Mouse (Mus musculus): Measurements from ENCODE around the gene Tns2. TPM values are rescaled to one million over a fixed set of nuclear protein-coding genes. Genes with fewer than 3 reads are reported as not detected.
"Not testable (repeated sequence)": the region's sequence is repeated elsewhere in the genome, so short reads cannot be mapped to it uniquely, and the experiment has no call there.

Gene Tns2
- total RNA-seq, 2 experiments from 2014 or later, result 58.7 to 59.5 TPM

DNA sequence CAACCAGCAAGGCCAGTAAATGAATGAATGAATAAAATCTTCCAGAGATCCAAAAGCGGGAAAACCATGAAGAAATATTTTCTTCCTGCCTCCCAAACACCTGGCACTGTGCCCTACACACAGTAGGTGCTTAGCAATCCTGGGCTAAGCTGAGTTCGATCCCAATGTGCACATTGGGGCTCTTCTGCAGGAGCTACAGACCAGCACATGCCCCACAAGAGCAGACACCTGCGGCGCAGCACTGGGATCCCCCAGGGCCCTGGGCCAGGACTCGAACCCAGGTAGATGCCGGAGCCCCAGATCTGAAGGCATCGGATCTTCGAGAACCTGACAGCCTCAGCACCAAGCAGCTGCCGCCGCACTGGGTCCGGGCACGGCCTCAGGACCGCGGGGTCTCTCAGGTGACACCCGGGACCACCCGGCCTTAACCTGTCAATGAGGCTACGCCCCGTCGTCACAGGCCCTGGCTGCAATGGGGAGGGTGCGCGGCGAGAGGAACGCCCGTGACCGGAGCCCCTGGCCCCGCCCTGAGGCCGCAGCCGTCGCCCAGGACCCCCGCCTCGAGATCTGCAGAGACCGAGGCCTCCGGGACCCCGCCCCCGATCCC lies 35.4 kb downstream of the Tns2 start:
- no peak for DNase-seq (ENCODE audit: low spot score in 2 of 2)

DNA sequence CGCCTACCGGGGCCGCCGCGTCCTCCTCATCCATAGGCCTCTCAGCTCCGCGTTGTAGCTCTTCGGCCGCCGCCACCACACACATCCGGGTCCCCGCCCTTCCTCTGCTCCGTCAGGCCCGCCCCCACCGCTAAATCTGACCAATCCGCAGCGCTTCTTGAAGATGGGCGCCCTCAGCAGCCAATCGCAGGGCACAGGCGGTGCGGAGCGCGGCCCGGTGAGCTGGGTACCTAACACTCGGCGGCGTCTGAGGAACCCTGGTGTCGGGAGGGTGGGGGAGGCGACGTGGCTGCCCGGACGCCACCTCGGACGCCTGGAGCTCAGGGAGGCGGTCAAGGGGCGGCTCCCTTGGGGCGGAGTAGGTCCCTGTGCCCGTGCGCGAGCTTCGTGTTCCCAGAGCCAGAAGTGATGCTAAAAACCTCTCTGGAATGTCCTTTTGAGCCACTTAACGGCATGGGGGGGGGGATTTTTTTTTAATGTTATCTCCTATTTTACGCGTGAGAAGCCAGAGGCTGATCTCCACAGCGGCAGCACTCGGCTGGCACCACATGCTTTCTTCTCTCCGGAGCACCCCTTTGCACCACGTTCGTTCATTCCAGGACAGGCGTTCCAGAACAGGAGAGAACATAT lies 36.0 kb downstream of the Tns2 start, which contains the start of gene Spryd3:
Spryd3 (minus strand) TSS at position 106 of the 630 bp plus-strand sequence.
- DNase-seq (ENCODE audit: low spot score in 2 of 2), result peak; percentile 93 to 95

DNA sequence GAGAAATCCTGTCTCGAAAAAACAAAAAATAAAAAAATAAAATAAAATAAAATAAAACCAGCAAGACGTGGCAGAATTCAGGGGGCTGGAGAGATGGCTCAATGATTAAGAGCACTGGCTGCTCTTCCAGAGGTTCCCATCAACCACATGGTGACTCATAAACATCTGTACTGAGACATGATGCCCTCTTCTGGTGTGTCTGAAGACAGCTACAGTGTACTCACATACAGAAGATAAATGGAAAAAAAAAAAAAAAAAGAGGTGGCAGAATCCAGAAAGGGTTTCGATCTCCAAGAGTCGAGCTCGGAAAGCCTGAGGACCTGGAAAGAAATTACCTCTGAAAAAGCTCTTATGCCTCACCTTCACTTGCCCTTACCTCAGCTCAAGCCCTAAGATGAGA lies 40.9 kb downstream of the Tns2 start:
- DNase-seq (ENCODE audit: low spot score in 2 of 2), result no peak

DNA sequence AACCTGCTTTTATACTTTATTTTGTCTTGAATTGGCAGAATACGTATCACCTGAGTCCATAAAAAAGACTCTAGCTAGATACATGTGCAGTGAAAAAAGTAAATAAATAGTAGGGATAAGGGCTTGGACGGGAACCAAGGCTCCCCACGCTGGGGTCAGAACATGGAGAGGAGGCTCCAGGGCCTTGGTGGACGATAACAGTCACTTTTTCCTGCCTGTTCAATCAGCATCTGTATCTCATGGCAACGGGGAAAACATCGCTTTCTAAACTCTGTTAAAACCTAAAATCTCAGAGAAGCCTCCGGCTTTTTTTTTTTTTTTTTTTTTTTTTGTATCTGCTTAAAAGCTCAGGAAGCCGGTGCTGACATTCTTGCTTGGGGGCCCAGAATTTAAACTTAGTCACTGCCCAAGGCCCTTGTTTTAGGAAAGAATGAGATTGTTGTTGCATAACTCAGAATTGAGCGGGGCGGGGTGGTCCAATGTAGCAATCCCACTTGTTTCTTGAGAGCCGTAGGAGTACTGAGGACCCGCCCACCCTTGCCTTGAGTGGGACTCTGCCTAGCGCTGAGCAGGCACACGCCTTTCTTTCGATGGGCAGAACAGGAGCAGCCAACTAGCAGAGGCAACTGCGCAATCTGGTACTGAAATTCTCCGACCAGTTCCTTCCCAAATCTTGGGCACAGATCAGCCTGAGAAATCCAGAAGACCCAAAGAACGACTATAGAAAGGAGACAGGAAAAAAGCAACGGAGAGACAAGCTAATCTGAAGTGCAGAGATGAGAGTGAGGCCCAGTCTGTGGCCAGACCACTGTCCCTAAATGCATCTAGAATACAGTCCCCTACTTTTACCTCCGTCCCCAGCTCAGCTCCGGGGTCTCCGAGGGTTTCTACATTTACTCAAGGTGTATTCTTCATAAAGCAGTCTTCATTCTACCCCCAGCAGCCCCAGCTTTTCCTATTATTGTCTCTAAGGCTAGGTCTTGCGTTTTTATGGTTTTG lies 43.0 kb downstream of the Tns2 start:
- peak in 1 of 2 experiments; percentile 67 for DNase-seq (ENCODE audit: low spot score in 2 of 2)

DNA sequence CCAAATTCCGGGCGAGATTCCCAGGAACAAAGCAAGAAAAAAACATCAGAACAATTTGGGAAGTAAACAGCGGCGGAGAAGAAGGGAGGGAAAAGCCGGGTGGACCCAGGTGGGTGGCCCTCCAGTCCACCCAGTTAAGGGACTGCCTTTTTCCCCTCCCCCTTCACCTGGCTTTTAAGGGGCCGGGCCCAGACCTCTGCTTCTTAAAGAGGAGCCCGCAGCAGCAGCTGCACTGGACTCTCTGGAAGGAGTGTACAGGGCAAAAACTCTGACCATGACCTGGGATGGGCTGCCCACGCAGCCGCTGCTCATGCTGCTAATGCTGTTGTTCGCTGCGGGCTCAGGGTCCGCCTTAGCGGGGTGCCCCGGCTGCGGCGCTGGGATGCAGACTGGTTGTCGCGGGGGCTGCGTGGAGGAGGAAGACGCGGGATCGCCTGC lies 44.1 kb downstream of the Tns2 start, which contains the start of gene Igfbp6:
Igfbp6 (plus strand) TSS at position 89 of the 438 bp plus-strand sequence.
- DNase-seq (ENCODE audit: low spot score in 2 of 2), result peak in 1 of 2 experiments; percentile 42

DNA sequence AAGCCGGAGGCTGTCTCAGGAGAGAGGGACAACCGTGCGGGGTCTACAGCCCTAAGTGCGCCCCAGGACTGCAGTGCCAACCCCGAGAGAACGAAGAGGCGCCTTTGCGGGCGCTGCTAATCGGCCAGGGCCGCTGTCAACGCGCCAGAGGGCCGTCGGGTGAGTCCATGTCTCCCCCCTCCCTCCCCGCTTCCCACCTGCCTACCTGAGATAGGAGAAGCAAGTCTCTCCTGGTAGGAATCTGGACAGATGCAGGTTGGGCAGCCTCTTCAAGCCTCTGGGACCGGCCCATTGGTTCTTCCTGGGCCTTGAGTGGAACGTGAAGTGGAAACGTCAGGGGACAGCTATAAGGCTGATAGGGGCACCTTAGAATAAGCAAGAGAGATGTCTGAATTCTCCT lies 44.5 kb downstream of the Tns2 start:
- DNase-seq (ENCODE audit: low spot score in 2 of 2), result no peak

DNA sequence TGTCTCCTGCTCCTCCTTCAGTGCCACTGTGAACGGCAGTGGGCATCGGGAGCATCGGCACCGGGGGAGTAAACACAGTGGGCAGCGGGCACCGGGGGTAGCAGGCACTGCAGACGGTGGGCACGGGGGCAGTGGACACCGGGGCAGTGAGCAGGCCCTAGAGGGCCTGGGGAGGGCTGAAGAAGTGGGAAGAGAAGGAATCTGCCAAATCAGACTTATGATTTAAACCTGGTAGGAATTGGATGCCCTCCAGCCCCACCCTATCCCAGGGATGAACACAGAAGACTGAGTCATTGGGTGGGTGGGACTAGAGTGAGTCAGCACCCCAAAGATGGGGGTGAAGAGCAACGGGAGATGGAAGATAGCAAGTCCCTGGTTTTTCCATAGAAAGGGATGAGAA lies 45.1 kb downstream of the Tns2 start:
- peak in 1 of 2 experiments; percentile 52 for DNase-seq (ENCODE audit: low spot score in 2 of 2)

DNA sequence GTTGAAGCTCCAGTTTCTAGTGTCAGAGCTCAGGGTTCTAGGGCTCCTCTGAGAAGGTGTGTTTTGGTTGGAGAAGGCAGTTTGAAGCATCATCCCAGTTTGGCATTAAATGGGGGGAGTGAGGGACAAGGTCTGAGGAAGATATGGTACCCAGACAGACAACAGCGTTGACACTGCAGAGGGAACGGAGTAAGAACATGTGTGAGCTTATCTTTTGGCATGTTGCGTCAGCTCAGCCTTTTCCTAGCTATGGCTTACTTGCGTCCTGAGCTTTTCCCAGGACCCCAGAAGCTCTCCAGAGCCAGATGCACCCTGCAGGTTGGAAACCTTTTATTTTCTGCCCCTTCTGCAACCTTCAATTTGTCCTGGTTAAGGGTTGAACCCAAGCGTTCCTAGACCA lies 45.9 kb downstream of the Tns2 start:
- DNase-seq (ENCODE audit: low spot score in 2 of 2), result no peak

DNA sequence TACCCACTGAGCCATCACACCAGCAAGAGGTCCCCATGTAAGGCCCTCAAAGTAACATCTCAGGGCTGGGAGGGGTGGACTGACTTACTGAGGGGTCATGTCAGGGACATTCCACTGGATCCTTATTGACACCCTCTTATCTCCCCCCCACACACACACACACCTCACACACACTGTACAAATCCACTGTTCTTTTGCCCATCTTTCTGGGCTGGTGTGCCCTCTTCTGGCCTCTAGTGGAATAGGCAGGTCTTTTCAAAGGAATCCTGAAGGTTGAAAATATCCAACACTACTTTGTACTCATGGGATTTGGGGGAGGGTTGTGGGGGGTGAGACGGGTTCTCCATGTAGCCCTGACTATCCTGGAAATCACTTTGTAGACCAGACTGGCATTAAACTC lies 46.7 kb downstream of the Tns2 start:
- DNase-seq (ENCODE audit: low spot score in 2 of 2), result peak in 1 of 2 experiments; percentile 49

DNA sequence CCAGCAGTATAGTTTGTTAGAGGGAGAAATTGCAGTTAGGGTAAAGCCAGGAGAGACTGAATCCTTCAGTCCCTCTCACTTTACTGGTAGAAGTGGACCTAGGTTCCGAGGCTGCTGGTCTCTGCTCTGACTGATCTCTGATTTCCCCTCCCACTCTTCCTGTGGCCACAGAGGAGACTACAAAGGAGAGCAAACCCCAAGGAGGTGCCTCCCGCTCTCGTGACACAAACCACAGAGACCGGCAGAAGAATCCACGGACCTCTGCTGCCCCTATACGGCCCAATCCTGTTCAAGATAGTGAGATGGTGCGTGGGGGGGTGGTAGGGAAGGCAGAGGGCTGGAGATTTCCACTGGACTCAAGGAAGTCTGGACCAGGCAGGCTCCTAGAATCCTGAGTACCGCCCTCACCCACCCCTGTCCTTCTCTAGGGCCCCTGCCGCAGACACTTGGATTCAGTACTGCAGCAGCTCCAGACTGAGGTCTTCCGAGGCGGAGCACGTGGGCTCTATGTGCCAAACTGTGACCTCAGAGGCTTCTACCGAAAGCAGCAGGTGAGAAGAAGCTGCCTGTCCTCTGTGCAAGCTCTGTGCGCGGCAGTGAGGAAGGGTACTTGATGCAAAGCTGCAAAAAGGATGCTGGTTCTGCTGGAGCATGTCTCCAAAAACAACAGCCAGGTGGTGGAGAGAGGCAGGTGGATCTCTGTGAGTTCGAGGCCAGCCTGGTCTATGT lies 47.6 kb downstream of the Tns2 start:
- no peak for DNase-seq (ENCODE audit: low spot score in 2 of 2)

DNA sequence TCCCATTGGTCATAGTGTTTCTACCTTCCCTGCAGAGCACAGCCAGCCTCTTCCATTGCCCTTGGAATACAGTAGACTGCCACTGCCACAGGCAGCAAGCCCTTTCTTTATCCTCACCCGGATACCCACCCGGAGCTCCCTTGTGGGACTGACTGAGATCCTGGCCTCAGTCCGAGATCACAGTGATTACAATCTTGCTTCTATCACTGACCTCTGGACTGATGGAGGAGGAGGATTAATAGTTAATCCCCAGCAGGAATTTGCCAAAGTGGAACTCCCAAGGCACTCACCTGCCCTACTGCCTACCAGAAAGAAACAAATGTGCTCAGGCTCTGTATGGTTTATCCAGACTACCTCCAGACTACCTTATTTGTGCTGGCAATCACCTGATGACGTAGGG lies 49.3 kb downstream of the Tns2 start:
- no peak for DNase-seq (ENCODE audit: low spot score in 2 of 2)

DNA sequence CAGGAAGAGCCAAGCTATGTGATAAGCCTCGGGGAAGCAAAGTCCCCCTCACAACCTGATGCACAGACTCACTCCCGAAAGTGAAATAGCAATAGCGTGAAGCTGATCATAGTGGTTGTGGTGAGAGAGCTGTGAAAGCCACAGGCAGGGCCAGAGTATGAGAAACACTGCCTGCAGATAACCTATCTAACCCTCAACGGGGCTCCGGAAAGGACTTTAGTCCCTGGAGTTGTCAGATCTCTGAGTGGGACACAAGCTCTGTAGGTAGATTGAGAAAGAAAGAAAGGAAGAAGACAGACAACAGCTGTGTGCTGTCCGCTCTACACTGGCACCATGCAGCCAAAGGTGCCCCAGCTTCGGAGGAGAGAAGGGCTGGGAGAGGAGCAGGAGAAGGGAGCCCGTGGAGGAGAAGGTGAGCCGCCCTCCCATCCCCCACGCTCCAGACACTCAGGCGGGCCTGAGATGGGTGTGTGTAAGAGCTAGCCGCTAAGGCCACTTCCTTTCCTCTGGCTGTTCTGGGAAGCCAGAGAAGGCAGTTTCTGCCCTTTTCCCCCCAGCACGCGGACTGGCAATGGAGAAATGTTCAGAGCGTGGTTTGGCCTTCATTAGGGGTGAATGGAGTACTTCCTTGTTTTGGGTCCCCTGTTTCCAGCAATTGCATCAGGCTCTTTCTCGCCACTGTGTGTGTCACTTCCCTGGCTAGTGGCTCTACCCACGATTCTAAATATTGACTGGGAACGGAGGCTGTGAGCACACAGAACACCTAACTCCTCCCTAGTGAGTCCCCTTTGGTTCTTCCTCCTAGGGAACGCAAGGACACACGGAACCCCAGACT lies 50.3 kb downstream of the Tns2 start, which contains the start of gene Soat2:
Soat2 (plus strand) TSS at position 226 of the 835 bp plus-strand sequence.
- no peak for DNase-seq (ENCODE audit: low spot score in 2 of 2)

DNA sequence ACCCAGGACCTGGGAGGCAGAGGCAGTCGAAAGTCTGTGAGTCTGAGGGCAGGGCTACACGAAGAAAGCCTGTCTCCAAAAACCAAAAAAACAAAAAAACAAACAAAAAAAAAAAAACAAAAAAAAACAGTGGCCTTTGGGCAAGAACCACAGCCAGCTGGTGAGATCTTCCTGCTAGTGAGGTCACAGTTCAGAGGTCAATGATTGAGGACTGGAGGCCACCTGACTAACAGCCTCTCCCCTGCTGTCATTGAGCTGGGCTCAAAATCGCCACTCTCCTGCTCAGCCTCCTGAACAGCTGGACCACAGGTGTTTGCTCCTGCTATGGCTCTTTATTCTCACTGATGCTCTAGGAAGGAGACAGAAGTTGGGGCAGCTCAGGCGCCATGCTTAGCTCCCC lies 52.4 kb downstream of the Tns2 start:
- no peak for DNase-seq (ENCODE audit: low spot score in 2 of 2)

DNA sequence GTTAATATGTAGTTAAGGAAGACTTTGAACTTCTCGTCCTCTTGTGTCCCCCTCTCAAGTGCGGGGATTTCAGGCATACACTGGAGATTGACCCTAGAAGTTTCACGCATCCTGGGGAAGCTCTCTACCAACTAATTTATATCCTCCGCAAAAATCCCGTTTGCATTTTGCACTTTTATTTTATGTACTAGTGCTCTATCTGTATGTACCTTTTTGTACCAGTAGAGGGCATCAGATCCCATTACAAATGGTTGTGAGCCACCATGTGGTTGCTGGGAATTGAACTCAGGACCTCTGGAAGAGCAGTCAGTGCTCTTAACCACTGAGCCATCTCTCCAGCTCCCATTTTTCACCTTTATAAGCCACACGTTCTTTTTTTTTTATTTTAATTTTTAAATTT lies 54.8 kb downstream of the Tns2 start:
- not testable (repeated sequence) for DNase-seq (ENCODE audit: low spot score in 2 of 2)

DNA sequence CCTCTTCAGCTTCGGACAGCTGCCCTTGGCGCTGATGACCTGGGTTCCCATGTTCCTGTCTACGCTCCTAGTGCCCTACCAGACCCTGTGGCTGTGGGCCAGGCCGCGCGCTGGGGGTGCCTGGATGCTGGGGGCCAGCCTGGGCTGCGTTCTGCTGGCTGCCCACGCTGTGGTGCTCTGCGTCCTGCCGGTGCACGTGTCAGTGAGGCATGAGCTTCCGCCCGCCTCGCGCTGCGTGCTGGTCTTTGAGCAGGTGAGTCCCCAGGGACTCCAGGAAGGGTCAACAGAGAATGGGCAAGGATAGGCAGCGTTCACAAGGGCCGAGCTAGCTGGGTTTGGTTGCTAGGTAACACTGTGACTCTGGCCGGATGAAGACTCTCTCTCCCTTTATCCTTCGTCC lies 56.6 kb downstream of the Tns2 start:
- no peak for DNase-seq (ENCODE audit: low spot score in 2 of 2)

DNA sequence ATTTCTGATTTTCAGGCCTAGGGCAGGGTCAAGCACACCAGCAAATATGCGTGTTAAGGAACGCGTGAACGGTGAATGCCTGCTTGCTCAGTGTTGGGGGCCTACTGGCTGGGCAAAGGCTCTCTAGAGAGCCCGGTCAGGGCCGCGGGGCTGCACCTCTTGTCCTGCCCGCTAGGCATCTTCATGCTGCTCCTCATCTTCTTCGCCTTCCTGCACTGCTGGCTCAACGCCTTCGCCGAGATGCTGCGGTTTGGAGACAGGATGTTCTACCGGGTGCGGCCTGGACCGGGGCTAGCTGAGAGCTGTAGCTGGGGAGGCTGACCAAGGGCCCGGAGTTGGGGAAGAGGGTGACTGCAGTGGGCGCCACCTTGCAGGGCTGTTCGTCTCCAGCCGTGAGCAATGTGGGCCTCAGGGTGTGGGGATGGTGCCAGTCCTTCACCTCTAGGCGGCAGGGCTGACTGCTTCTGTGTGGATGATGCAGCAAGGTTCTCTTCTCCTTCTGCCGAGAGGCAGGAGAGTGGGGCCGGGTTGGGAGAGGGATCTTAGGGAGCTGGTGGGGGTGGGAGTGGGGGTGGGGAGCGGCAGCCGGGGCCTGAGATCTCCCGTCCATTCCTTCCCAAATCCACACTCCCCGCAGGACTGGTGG lies 60.3 kb downstream of the Tns2 start:
- no peak for DNase-seq (ENCODE audit: low spot score in 2 of 2)

DNA sequence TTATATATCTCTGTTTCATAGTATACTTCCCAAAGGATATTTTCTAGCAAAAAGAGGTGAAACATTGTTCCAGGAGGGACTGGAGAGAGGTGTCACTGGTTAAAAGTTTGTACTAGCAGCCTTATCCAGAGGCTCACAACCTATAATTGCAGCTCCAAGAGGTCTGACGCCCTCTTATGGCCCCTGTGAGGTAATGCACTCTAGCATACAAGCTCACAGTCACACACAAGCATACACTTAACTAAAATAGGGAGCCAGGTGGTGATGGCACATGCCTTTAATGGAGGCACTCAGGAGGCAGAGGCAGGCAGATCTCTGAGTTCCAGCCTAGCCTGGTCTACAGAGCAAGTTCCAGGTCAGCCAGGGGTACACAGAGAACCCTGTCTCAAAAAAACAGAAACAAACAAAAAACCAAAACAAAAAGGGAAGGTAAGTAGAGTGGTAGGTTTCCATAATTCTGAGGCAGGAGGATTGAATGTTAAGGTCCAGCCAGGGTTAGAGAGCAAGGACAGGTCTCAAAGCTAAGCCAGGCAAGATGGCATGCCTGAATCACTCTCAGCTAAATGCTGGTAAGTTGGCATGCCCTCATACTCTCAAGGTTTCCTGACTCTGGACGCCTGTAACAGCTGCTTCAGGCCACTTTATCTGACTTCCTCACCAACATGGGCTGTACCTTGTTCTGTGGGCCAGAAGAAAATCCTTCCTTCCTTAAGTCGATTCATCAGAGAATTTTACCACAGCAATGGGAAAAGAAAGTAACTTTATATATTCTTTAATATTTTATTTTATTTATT lies 63.9 kb downstream of the Tns2 start:
- DNase-seq (ENCODE audit: low spot score in 2 of 2), result no peak

DNA sequence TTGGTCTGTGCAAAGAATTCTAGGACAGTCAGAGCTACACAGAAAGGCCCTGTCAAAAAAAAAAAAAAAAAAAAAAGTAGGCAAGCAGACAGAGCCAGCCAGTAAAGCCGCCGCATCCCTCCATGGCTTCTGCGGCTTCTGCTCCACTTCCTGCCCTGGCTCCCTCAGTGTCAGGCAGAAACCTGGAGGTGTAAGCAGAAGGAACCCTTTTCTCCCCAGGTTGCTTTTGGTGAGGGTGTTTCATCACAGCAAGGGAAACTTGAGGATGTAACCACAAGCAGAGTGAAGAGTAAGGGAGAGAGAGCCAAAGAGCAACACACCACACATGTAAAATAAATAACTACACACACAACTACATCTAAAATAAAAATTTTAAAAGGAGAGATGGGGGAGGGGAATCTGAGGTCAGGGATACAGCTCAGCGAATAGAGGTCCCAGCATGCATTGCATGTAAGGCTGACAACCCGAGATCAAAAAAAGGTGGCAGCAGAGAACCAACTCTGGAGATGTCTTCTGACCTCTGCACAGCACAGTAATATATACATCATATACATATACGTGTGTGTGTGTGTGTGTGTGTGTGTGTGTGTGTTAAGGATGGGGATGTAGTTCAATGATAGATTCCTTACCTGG lies 65.4 kb downstream of the Tns2 start:
- no peak for DNase-seq (ENCODE audit: low spot score in 2 of 2)
